ENCODE assay signal across 31 mouse cellular contexts in the genomic region with DNA sequence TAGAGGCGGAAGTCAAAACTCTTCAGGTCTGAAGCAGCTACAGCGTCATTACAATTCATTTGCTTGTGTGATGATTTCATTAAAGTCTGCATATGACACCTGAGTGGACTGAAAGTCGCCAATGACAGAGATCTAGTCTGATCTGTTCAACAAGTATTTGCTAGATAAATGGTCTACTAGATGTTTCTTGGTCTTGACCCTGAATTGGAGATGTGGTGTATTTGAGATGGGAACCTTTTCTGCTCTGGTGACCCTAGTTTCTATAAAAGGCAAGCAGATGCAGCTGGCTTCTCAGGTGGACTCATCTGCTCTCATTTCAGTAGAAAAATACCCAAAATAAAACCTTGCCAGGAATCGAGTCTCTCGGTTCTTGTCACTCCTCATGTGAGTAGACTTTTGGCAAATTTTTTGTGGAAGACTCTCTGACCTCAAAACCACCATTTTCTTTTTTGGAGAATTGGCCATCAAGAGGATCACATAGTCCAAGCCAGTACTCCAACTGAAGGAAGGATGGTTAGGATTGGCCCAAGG. TPM values are rescaled to one million over a fixed set of nuclear protein-coding genes. Genes with fewer than 3 reads are reported as not detected.
"Had no signal": no experiment of that assay in that cellular context is flagged by ENCODE, and none has a peak within 500 bp of the region (broad histone marks: within the 10 kb centered on the region; RNA-seq: fewer than 3 reads in every experiment).

No protein-coding gene starts in this region.

- H3K4me2 ChIP-seq: heart, embryonic 12.5 days; hindbrain, embryonic 12.5 days; hindbrain, embryonic 14.5 days; intestine, embryonic 15.5 days; limb, embryonic 12.5 days had no signal

- ATAC-seq: hindbrain, embryonic 16.5 days; inflammation-experienced regulatory T-cells, adult 6 months; intestine, embryonic 15.5 days; intestine, postnatal 0 days had no signal

- H3K4me3 ChIP-seq: gastrocnemius, adult 2 months; heart, embryonic 10.5 days; heart, embryonic 12.5 days; hindbrain, embryonic 10.5 days; hindbrain, embryonic 12.5 days; intestine, embryonic 15.5 days; layer of hippocampus, adult 2 months; left cerebral cortex, adult 2 months; limb, embryonic 10.5 days; limb, embryonic 12.5 days had no signal

- H3K27ac ChIP-seq: gastrocnemius, adult 2 months; heart, embryonic 10.5 days; hindbrain, embryonic 10.5 days; hindbrain, embryonic 12.5 days; hindbrain, embryonic 14.5 days; intestine, embryonic 15.5 days; layer of hippocampus, adult 2 months; left cerebral cortex, adult 2 months; limb, embryonic 10.5 days; limb, embryonic 12.5 days had no signal

- H3K9me3 ChIP-seq: heart, embryonic 10.5 days; heart, embryonic 12.5 days; hindbrain, embryonic 10.5 days; hindbrain, embryonic 12.5 days; intestine, embryonic 15.5 days; limb, embryonic 10.5 days; limb, embryonic 12.5 days had no signal

- H3K4me1 ChIP-seq: hindbrain, embryonic 10.5 days; hindbrain, embryonic 12.5 days; limb, embryonic 10.5 days; limb, embryonic 12.5 days had no signal

- H3K9ac ChIP-seq: heart, embryonic 12.5 days; hindbrain, embryonic 12.5 days; hindbrain, embryonic 14.5 days; intestine, embryonic 15.5 days; limb, embryonic 12.5 days had no signal

- H3K27me3 ChIP-seq: intestine, embryonic 15.5 days; limb, embryonic 12.5 days had no signal

- DNase-seq: gastrocnemius, adult 2 months; gastrocnemius, postnatal 10 days; gastrocnemius, postnatal 25 days; heart, adult 18-20 months; heart, postnatal 10 days; heart, postnatal 4 days; kidney, adult 18-20 months; kidney, adult 8-10 months; kidney, postnatal 10 days; kidney, postnatal 25 days; kidney, postnatal 4 days; liver had no signal

- H3K36me3 ChIP-seq: heart, embryonic 10.5 days; heart, embryonic 12.5 days; hindbrain, embryonic 10.5 days; hindbrain, embryonic 12.5 days; intestine, embryonic 15.5 days; limb, embryonic 10.5 days; limb, embryonic 12.5 days had no signal

RNA-seq across cellular contexts. Expression of a gene that starts 12.2 kb away (rescaled TPM):
- total RNA-seq: gastrocnemius, adult 2 months; granulocyte monocyte progenitor cell, adult 5-6 weeks; layer of hippocampus, adult 2 months; left cerebral cortex, postnatal 14 days; left cerebral cortex, postnatal 36 days had no signal
- polyA plus RNA-seq: heart, embryonic 12.5 days; heart, embryonic 14.5 days; hindbrain, embryonic 10.5 days; hindbrain, embryonic 12.5 days; hindbrain, embryonic 14.5 days; kidney, embryonic 14.5 days; kidney, embryonic 16.5 days; limb, embryonic 10.5 days; limb, embryonic 12.5 days had no signal

RNA-seq across cellular contexts. Expression of a gene that starts 52.7 kb away (rescaled TPM):
- total RNA-seq: granulocyte monocyte progenitor cell, adult 5-6 weeks had no signal
